In the genomic region with DNA sequence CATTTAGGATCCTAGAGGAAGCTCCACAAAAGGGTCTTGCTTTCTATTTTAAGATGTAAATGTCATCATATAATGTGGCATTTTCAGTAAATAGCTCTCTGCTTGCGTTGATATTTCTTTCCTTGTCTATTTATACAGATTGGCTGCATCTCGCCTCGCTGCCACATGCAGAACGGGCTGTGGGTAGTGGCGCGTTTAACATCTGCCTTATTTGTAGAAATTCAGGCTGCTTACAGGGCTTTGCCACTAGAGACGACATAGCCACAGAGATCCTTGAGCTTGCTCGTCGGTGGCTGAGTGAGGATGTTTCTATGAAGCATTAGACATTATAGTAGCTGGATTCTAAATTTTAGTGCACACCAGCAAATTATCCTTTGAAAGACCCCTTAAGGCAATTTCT, we compare ENCODE assay signal across 15 mouse cellular contexts. TPM values are rescaled to one million over a fixed set of nuclear protein-coding genes. Genes with fewer than 3 reads are reported as not detected.
DNase-seq lines count a peak whose midpoint lies in the region; ATAC-seq lines count a peak whose summit lies in the region.
"Had no signal": no experiment of that assay in that cellular context is flagged by ENCODE, and none has a peak within 500 bp of the region (broad histone marks: within the 10 kb centered on the region; RNA-seq: fewer than 3 reads in every experiment).

No protein-coding gene starts in this region.

- no peak overlapping the region for H3K4me2 ChIP-seq in forebrain, embryonic 16.5 days (ENCODE audit: low read length)
- no peak overlapping the region for H3K4me2 ChIP-seq in forebrain, embryonic 12.5 days
- no peak overlapping the region for H3K4me2 ChIP-seq in neural tube, embryonic 12.5 days (replicated peaks)
- H3K4me2 ChIP-seq: embryonic facial prominence, embryonic 13.5 days; liver, embryonic 12.5 days had no signal

- WGBS in forebrain, embryonic 16.5 days = 51% methylated on average over 9 of the region's 9 CpGs
- 87% methylated on average over 9 of the region's 9 CpGs for WGBS in forebrain, embryonic 12.5 days
- WGBS in neural tube, embryonic 12.5 days = 82% methylated on average over 9 of the region's 9 CpGs

- no peaks in the 10 kb centered on the region for H3K4me1 ChIP-seq in forebrain, embryonic 16.5 days (replicated peaks; ENCODE audit: control insufficient read depth, insufficient read depth, low read length)
- no peaks in the 10 kb centered on the region for H3K4me1 ChIP-seq in forebrain, embryonic 12.5 days
- no peaks in the 10 kb centered on the region for H3K4me1 ChIP-seq in neural tube, embryonic 12.5 days
- H3K4me1 ChIP-seq: liver, embryonic 12.5 days had no signal

- DNase-seq in neural tube, embryonic 10.5 days (ENCODE audit: extremely low spot score, low spot score) = no peak
- DNase-seq in left cerebral cortex, postnatal 25 days (ENCODE audit: low spot score in 2 of 2) = peak; percentile 64 to 82
- DNase-seq in right cerebral cortex, postnatal 4 days = peak; percentile 30
- DNase-seq in heart, postnatal 14 days = no peak
- DNase-seq: adrenal gland, adult 2 months; cerebellum, adult 8-10 months; gastrocnemius, postnatal 14 days; kidney, postnatal 25 days had no signal

- peak; percentile 84 for ATAC-seq in forebrain, embryonic 16.5 days
- ATAC-seq in forebrain, embryonic 12.5 days (ENCODE audit: low FRiP score) = no peak
- 0 out of 2 replicates have a peak, but pooled peaks have one; percentile 53 for ATAC-seq in neural tube, embryonic 12.5 days (ENCODE audit: low FRiP score, low read depth)
- no peak for ATAC-seq in erythroid progenitor cell, adult 5-6 weeks (replicated peaks; ENCODE audit: low FRiP score, poor library complexity, severe bottlenecking)
- ATAC-seq: liver, embryonic 12.5 days had no signal

- H3K36me3 ChIP-seq in forebrain, embryonic 16.5 days (ENCODE audit: control insufficient read depth, insufficient read depth) = no peaks in the 10 kb centered on the region
- no peaks in the 10 kb centered on the region for H3K36me3 ChIP-seq in forebrain, embryonic 12.5 days (replicated peaks)
- no peaks in the 10 kb centered on the region for H3K36me3 ChIP-seq in neural tube, embryonic 12.5 days
- H3K36me3 ChIP-seq: embryonic facial prominence, embryonic 13.5 days; liver, embryonic 12.5 days had no signal

- H3K9ac ChIP-seq in forebrain, embryonic 16.5 days (replicated peaks; ENCODE audit: low read depth, low read length) = no peak overlapping the region
- H3K9ac ChIP-seq in forebrain, embryonic 12.5 days = no peak overlapping the region
- no peak overlapping the region for H3K9ac ChIP-seq in neural tube, embryonic 12.5 days
- H3K9ac ChIP-seq: embryonic facial prominence, embryonic 13.5 days; liver, embryonic 12.5 days had no signal

- H3K4me3 ChIP-seq in forebrain, embryonic 16.5 days (replicated peaks; ENCODE audit: low read length) = no peak overlapping the region
- no peak overlapping the region for H3K4me3 ChIP-seq in forebrain, embryonic 12.5 days (replicated peaks)
- no peak overlapping the region for H3K4me3 ChIP-seq in neural tube, embryonic 12.5 days
- H3K4me3 ChIP-seq: embryonic facial prominence, embryonic 13.5 days; liver, embryonic 12.5 days had no signal

- H3K27me3 ChIP-seq in forebrain, embryonic 16.5 days (replicated peaks; ENCODE audit: control insufficient read depth, insufficient read depth, low read length) = no peaks in the 10 kb centered on the region
- H3K27me3 ChIP-seq in forebrain, embryonic 12.5 days = no peaks in the 10 kb centered on the region
- H3K27me3 ChIP-seq in neural tube, embryonic 12.5 days (replicated peaks) = no peaks in the 10 kb centered on the region
- H3K27me3 ChIP-seq: embryonic facial prominence, embryonic 13.5 days; liver, embryonic 12.5 days had no signal

- H3K27ac ChIP-seq in forebrain, embryonic 16.5 days (ENCODE audit: low read length) = peak overlapping the region; percentile 37
- H3K27ac ChIP-seq in forebrain, embryonic 12.5 days = no peak overlapping the region
- no peak overlapping the region for H3K27ac ChIP-seq in neural tube, embryonic 12.5 days
- H3K27ac ChIP-seq: embryonic facial prominence, embryonic 13.5 days; liver, embryonic 12.5 days had no signal

- H3K9me3 ChIP-seq in forebrain, embryonic 16.5 days (ENCODE audit: control insufficient read depth, low read length) = no peaks in the 10 kb centered on the region
- H3K9me3 ChIP-seq in forebrain, embryonic 12.5 days = no peaks in the 10 kb centered on the region
- no peaks in the 10 kb centered on the region for H3K9me3 ChIP-seq in neural tube, embryonic 12.5 days
- H3K9me3 ChIP-seq: embryonic facial prominence, embryonic 13.5 days; liver, embryonic 12.5 days had no signal

- intact Hi-C loops in left cerebral cortex, postnatal 25 days (cut with DNase I) = no loop called here
- intact Hi-C loops in heart, postnatal 14 days (cut with DNase I) = no loop called here

RNA-seq across cellular contexts. Expression of gene Gm815, which starts 2.5 kb away (rescaled TPM):
- not detected in 2 replicates for polyA plus RNA-seq in forebrain, embryonic 16.5 days (2015; fragmentation: Nextera tagmentation; extraction: Ambion mirVana)
- polyA plus RNA-seq in forebrain, embryonic 12.5 days (2016; fragmentation: Nextera tagmentation; extraction: Ambion mirVana) = not detected in 2 replicates
- polyA plus RNA-seq in neural tube, embryonic 12.5 days (2016; fragmentation: Nextera tagmentation; extraction: Ambion mirVana) = not detected in 2 replicates
- not detected for total RNA-seq in left cerebral cortex, postnatal 25 days (2021)
- total RNA-seq in heart, postnatal 14 days (2021) = not detected
- total RNA-seq in erythroid progenitor cell, adult 5-6 weeks (2015; ENCODE audit: low replicate concordance) = not detected in 2 replicates
- not detected in 2 replicates for total RNA-seq in erythroid progenitor cell, adult 5-6 weeks (2017; ENCODE audit: low replicate concordance)
- total RNA-seq: adrenal gland, adult 2 months; gastrocnemius, postnatal 14 days had no signal
- polyA plus RNA-seq: adrenal gland, adult 2 months; embryonic facial prominence, embryonic 13.5 days; heart, embryonic 16.5 days; liver, embryonic 12.5 days had no signal

Comparison
In these comparisons a context has a peak if more than half of its experiments do, and no peak if none do; other contexts are left out.
1. ATAC-seq: peak in forebrain, embryonic 16.5 days (single experiment) and neural tube, embryonic 12.5 days (single experiment); none in forebrain, embryonic 12.5 days (single experiment) and erythroid progenitor cell, adult 5-6 weeks (single experiment).
2. DNase-seq: peak in left cerebral cortex, postnatal 25 days (2 of 2) and right cerebral cortex, postnatal 4 days (single experiment); none in neural tube, embryonic 10.5 days (single experiment) and heart, postnatal 14 days (0 of 2).